Mouse (Mus musculus) kidney, embryonic 14.5 days (tissue): ENCODE data around the gene Slc25a43. TPM values are rescaled to one million over a fixed set of nuclear protein-coding genes. Genes with fewer than 3 reads are reported as not detected.
"Not testable (repeated sequence)": the region's sequence is repeated elsewhere in the genome, so short reads cannot be mapped to it uniquely, and the experiment has no call there.

Source experiments
- ATAC-seq: fragments of 200-750 bp; cut with Nextera tagmentation; 2 replicates; pipeline ENCODE4 v1.8.0; 2017; ENCODE audit warnings: moderate number of reproducible peaks, mild to moderate bottlenecking, moderate TSS enrichment, moderate library complexity; ENCODE audit not compliant: low FRiP score, low TSS enrichment
- H3K27ac ChIP-seq: fragments of 300-500 bp; sonication (generic); 2 replicates; pipeline ENCODE4 v1.5.1; 2014; ENCODE audit warnings: low read depth, mild to moderate bottlenecking, low read length, moderate library complexity, mixed read lengths
- H3K27me3 ChIP-seq: fragments of 300-500 bp; sonication (generic); 2 replicates; pipeline ENCODE4 v1.6.1; 2014; ENCODE audit warnings: mild to moderate bottlenecking, low read length; ENCODE audit not compliant: control insufficient read depth, insufficient read depth
- H3K36me3 ChIP-seq: fragments of 300-500 bp; sonication (generic); 2 replicates; pipeline ENCODE4 v1.6.1; 2014; ENCODE audit warnings: low read length, mixed read lengths; ENCODE audit not compliant: control insufficient read depth, insufficient read depth
- H3K4me1 ChIP-seq: fragments of 300-500 bp; sonication (generic); 2 replicates; pipeline ENCODE4 v1.6.1; 2014; ENCODE audit warnings: low read length, mixed read lengths; ENCODE audit not compliant: control insufficient read depth, insufficient read depth
- H3K4me2 ChIP-seq: fragments of 300-500 bp; sonication (generic); replicated peaks from 2 replicates; pipeline ENCODE4 v1.6.1; 2014; ENCODE audit warnings: low read depth, mild to moderate bottlenecking, low read length
- H3K4me3 ChIP-seq: fragments of 300-500 bp; sonication (generic); 2 replicates; pipeline ENCODE4 v1.5.1; 2014; ENCODE audit warnings: mild to moderate bottlenecking, low read length
- H3K9ac ChIP-seq: fragments of 300-500 bp; sonication (generic); 2 replicates; pipeline ENCODE4 v1.6.1; 2014; ENCODE audit warnings: low read depth, mild to moderate bottlenecking, low read length, moderate library complexity
- H3K9me3 ChIP-seq: fragments of 300-500 bp; sonication (generic); 2 replicates; pipeline ENCODE4 v1.6.1; 2016; ENCODE audit warnings: low read length; ENCODE audit not compliant: control insufficient read depth
- WGBS: fragments of 180-500 bp; shearing (Covaris S2); extraction: QIAGEN DNeasy Blood & Tissue Kit; methylation state at CpG from one replicate; pipeline ENCODE4 v1.1.7; 2014; 5-methylcytosine and 5-hydroxymethylcytosine counted together
- polyA plus RNA-seq: library from polyadenylated mRNA; unstranded; fragments of >200 nt; fragmentation: Nextera tagmentation; extraction: Ambion mirVana; gene quantifications from 2 replicates; pipeline ENCODE4 v1.2.1, GENCODE M21; 2014

The Slc25a43 gene
- polyA plus RNA-seq, 1 experiment from 2014 or later, result 3.4 TPM

DNA sequence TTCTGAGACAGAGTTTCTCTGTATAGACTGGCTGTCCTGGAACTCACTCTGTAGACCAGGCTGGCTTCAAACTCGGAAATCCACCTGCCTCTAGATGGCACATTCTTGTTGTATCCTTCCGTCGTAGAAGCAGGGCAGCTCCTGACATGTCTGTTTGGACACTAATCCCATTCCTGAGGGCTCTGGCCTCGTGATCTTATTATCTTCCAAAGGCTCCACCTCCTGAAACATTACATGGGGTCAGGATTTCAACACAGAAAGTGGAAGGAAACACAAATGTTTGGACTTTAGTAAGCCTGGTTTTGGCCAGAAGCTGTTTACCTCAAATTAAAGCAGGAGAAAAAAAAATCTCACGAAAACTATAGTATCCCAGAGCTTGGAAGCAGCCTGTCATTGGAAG, 23.9 kb downstream of the Slc25a43 start:
- no peak for ATAC-seq
- WGBS, result 71% methylated on average over 5 of the region's 5 CpGs
- Histone ChIP-seq H3K4me3 (no peak overlapping the region), H3K27me3 (no peaks in the 10 kb centered on the region), H3K27ac (no peak overlapping the region), H3K9ac (no peak overlapping the region), H3K9me3 (no peaks in the 10 kb centered on the region), H3K4me2 (no peak overlapping the region), H3K36me3 (no peaks in the 10 kb centered on the region), H3K4me1 (no peaks in the 10 kb centered on the region)

- H3K27ac ChIP-seq, result no peak overlapping the region
- H3K4me3 ChIP-seq, result no peak overlapping the region
- no peak overlapping the region for H3K9ac ChIP-seq
- H3K27me3 ChIP-seq, result no peaks in the 10 kb centered on the region
- ATAC-seq, result no peak
- 89% methylated on average over 6 of the region's 6 CpGs for WGBS
- H3K36me3 ChIP-seq, result no peaks in the 10 kb centered on the region
- no peaks in the 10 kb centered on the region for H3K4me1 ChIP-seq
- H3K9me3 ChIP-seq, result no peaks in the 10 kb centered on the region
- no peak overlapping the region for H3K4me2 ChIP-seq
Observed at GRCm38 (mm10) chrX:36772591-36772990, 29.1 kb downstream of the Slc25a43 start.

DNA sequence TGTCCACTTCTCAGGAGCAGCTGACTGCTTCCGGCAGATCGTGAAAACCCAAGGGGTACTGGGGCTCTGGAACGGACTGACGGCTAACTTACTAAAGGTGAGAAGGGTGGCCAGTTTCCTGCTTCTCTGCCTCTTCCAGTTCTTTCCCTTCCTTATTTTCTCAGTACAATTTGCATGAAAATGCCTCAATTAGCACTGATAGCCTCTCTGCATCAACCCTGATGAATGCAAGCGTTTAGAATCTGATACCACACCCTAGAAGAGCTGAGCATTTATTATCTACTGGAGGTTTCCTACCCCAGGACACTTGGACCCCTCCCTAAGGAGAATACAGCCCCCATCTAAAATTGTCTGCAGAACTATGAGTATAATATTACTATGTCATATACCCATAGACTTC, 32.1 kb downstream of the Slc25a43 start:
- no peak overlapping the region for H3K4me2 ChIP-seq

GRCm38 (mm10) chrX:36777694-36778093, 34.2 kb downstream of the Slc25a43 start:
- no peaks in the 10 kb centered on the region for H3K9me3 ChIP-seq
- no peak overlapping the region for H3K4me2 ChIP-seq
- ATAC-seq, result no peak
- H3K36me3 ChIP-seq, result no peaks in the 10 kb centered on the region
- H3K4me3 ChIP-seq, result no peak overlapping the region
- no peak overlapping the region for H3K27ac ChIP-seq
- H3K27me3 ChIP-seq, result no peaks in the 10 kb centered on the region
- no peaks in the 10 kb centered on the region for H3K4me1 ChIP-seq
- WGBS, result 77% methylated on average over 4 of the region's 4 CpGs
- no peak overlapping the region for H3K9ac ChIP-seq

More for the DNA sequence above, 32.1 kb downstream of the Slc25a43 start:
- H3K4me1 ChIP-seq, result no peaks in the 10 kb centered on the region
- no peak overlapping the region for H3K27ac ChIP-seq
- no peak overlapping the region for H3K4me3 ChIP-seq
- H3K9ac ChIP-seq, result no peak overlapping the region
- H3K9me3 ChIP-seq, result no peaks in the 10 kb centered on the region
- no peaks in the 10 kb centered on the region for H3K27me3 ChIP-seq
- ATAC-seq, result no peak
- no peaks in the 10 kb centered on the region for H3K36me3 ChIP-seq
- 80% methylated on average over 5 of the region's 5 CpGs for WGBS

DNA sequence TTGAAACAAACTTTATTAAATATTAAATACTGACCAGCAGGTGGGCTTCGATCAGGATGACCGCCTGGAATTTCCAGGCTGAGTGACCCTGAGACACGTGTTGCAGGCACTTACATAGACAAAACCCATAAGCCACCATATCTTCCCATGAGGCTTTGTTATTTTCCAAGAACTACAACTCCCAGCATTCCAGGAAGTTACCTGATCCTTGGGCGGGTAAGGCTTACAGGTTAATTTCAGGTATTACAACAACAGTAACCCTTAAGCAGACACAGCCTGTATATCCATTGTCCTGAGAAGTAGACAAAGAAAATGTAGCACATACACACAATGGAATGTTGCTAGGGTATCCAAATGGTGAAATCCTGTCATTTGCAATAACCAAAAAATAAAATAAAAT, 45.9 kb downstream of the Slc25a43 start:
- no peaks in the 10 kb centered on the region for H3K4me1 ChIP-seq
- H3K4me2 ChIP-seq, result no peak overlapping the region
- ATAC-seq, result no peak
- H3K4me3 ChIP-seq, result no peak overlapping the region
- H3K27me3 ChIP-seq, result no peaks in the 10 kb centered on the region
- WGBS, result 62% methylated on average over 4 of the region's 4 CpGs
- H3K36me3 ChIP-seq, result no peaks in the 10 kb centered on the region
- no peaks in the 10 kb centered on the region for H3K9me3 ChIP-seq
- no peak overlapping the region for H3K9ac ChIP-seq
- H3K27ac ChIP-seq, result no peak overlapping the region

- no peak for ATAC-seq
- Histone ChIP-seq H3K4me1 (no peaks in the 10 kb centered on the region), H3K9ac (no peak overlapping the region), H3K36me3 (peaks cover 10% of the 10 kb centered on the region), H3K27me3 (no peaks in the 10 kb centered on the region), H3K9me3 (no peaks in the 10 kb centered on the region), H3K4me3 (no peak overlapping the region), H3K4me2 (no peak overlapping the region), H3K27ac (no peak overlapping the region)
- WGBS, result 70% methylated on average over 5 of the region's 5 CpGs
Observed at GRCm38 (mm10) chrX:36794571-36794970, 51.1 kb downstream of the Slc25a43 start.

GRCm38 (mm10) chrX:36795424-36796162, 52.1 kb downstream of the Slc25a43 start, which contains the start of gene Slc25a5:
TSS of gene Slc25a5 (plus strand) at chrX:36795651.
- peak; percentile 95 for ATAC-seq

DNA sequence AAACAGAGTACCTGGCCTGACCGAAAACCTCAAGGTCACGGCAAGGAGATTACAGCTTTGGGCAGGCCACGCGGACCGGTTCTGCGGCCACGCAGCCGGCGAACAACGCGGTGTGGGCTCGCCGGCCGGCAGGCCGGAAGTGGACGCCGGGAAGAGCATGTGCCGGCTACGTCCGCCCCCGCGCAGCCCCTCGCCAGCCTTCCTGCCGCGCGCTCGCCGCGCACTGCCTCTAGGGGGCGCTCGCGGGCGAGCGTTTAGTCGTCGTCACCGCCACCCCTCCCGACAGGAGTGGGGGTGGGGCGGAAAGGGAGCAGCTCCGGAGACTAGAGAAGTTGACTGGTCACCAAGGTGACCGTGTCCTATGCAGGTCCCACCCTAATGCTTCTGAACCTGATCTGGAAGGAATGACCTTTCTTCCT, 52.7 kb downstream of the Slc25a43 start:
- Histone ChIP-seq H3K4me2 (peak overlapping the region; percentile 44), H3K9me3 (no peaks in the 10 kb centered on the region), H3K9ac (peak overlapping the region; percentile 79), H3K27me3 (no peaks in the 10 kb centered on the region), H3K4me3 (peak overlapping the region; percentile 59), H3K27ac (peak overlapping the region; percentile 87), H3K4me1 (no peaks in the 10 kb centered on the region), H3K36me3 (peaks cover 10% of the 10 kb centered on the region)
- 28% methylated on average over 41 of the region's 41 CpGs for WGBS
- peak; percentile 87 for ATAC-seq

More at GRCm38 (mm10) chrX:36795424-36796162, 52.1 kb downstream of the Slc25a43 start, which contains the start of gene Slc25a5:
- Histone ChIP-seq H3K4me3 (peak within 1 kb of the TSS; percentile 59), H3K9ac (peak within 1 kb of the TSS; percentile 79), H3K4me1 (no peaks in the 10 kb centered on the region), H3K27ac (peak within 1 kb of the TSS; percentile 87), H3K4me2 (peak within 1 kb of the TSS; percentile 44), H3K27me3 (no peaks in the 10 kb centered on the region), H3K36me3 (peaks cover 10% of the 10 kb centered on the region), H3K9me3 (no peaks in the 10 kb centered on the region)
- 26% methylated on average over 41 of the region's 41 CpGs for WGBS

GRCm38 (mm10) chrX:36796734-36797133, 53.3 kb downstream of the Slc25a43 start:
- not testable (repeated sequence) for H3K27me3 ChIP-seq, H3K9me3 ChIP-seq, ATAC-seq, H3K4me1 ChIP-seq, H3K27ac ChIP-seq
- H3K4me3 ChIP-seq, result peak overlapping the region; percentile 59
- WGBS, result 70% methylated on average over 8 of the region's 8 CpGs
- peaks cover 10% of the 10 kb centered on the region for H3K36me3 ChIP-seq
- peak overlapping the region; percentile 79 for H3K9ac ChIP-seq
- H3K4me2 ChIP-seq, result peak overlapping the region; percentile 44
